Mouse (Mus musculus) erythroblast, embryonic 14.5 days (primary cell): ENCODE measurements around the gene Gabpb2. TPM values are rescaled to one million over a fixed set of nuclear protein-coding genes. Genes with fewer than 3 reads are reported as not detected.

Experiments
- H3K27me3 ChIP-seq: 2 replicates; pipeline ENCODE4 v1.6.1; 2012; ENCODE audit warnings: inconsistent platforms; ENCODE audit not compliant: control insufficient read depth
- H3K36me3 ChIP-seq: 2 replicates; pipeline ENCODE4 v1.6.1; 2012; ENCODE audit warnings: mild to moderate bottlenecking, inconsistent platforms; ENCODE audit not compliant: control insufficient read depth
- H3K4me1 ChIP-seq: 2 replicates; pipeline ENCODE4 v1.6.1; 2012; ENCODE audit warnings: inconsistent platforms; ENCODE audit not compliant: control insufficient read depth
- H3K4me3 ChIP-seq: replicated peaks from 2 replicates; pipeline ENCODE3; 2012; ENCODE audit warnings: moderate library complexity, mild to moderate bottlenecking, inconsistent platforms
- H3K9me3 ChIP-seq: 2 replicates; pipeline ENCODE4 v1.6.1; 2012; ENCODE audit warnings: low read length, inconsistent platforms, mixed read lengths; ENCODE audit not compliant: control insufficient read depth
- GATA1 ChIP-seq: IDR thresholded peaks from 2 replicates; pipeline ENCODE4 v1.6.1; 2012; ENCODE audit warnings: low read length, inconsistent platforms, mixed read lengths
- TAL1 ChIP-seq: IDR thresholded peaks from 3 replicates; pipeline ENCODE4 v1.6.1; 2012; ENCODE audit warnings: low read length, inconsistent platforms, mixed read lengths
- polyA plus RNA-seq: library from polyadenylated mRNA; stranded (reverse); fragments of >175 nt; gene quantifications from 2 replicates; pipeline ENCODE4 v1.2.3, GENCODE M21; 2012

The Gabpb2 gene
- polyA plus RNA-seq, 1 experiment, result 0.30 TPM

GRCm38 (mm10) chr3:95159511-95159986 lies 58.2 kb downstream of the Gabpb2 start:
- Histone ChIP-seq H3K4me3 (peak overlapping the region; percentile 72), H3K36me3 (no peaks in the 10 kb centered on the region), H3K9me3 (peaks cover 3% of the 10 kb centered on the region; the same call in 1 of the 2 replicates), H3K4me1 (peaks cover 25% of the 10 kb centered on the region), H3K27me3 (peaks cover 63% of the 10 kb centered on the region)
- TF ChIP-seq GATA1 (peak; percentile 53; the same call in 1 of the 2 replicates), TAL1 (no peak)

- TF ChIP-seq GATA1 (no peak), TAL1 (no peak)
- H3K36me3 ChIP-seq, result no peaks in the 10 kb centered on the region
- H3K4me3 ChIP-seq, result no peak overlapping the region
- no peaks in the 10 kb centered on the region for H3K9me3 ChIP-seq
- H3K27me3 ChIP-seq, result peaks cover 14% of the 10 kb centered on the region
- no peaks in the 10 kb centered on the region for H3K4me1 ChIP-seq
Observed at GRCm38 (mm10) chr3:95153874-95154273, 63.8 kb downstream of the Gabpb2 start.

- Histone ChIP-seq H3K9me3 (no peaks in the 10 kb centered on the region), H3K4me3 (no peak overlapping the region), H3K4me1 (peaks cover under 1% of the 10 kb centered on the region; the same call in 1 of the 2 replicates), H3K27me3 (peaks cover 13% of the 10 kb centered on the region), H3K36me3 (no peaks in the 10 kb centered on the region)
- TF ChIP-seq TAL1, result no peak
- TF ChIP-seq GATA1, result no peak
Observed at GRCm38 (mm10) chr3:95147924-95148323, 69.8 kb downstream of the Gabpb2 start.

GRCm38 (mm10) chr3:95142617-95143011 lies 75.1 kb downstream of the Gabpb2 start:
- peak overlapping the region; percentile 5 for H3K4me3 ChIP-seq
- H3K27me3 ChIP-seq, result peaks cover 6% of the 10 kb centered on the region; the same call in 1 of the 2 replicates
- peaks cover 27% of the 10 kb centered on the region for H3K36me3 ChIP-seq
- H3K4me1 ChIP-seq, result peaks cover 21% of the 10 kb centered on the region
- H3K9me3 ChIP-seq, result no peaks in the 10 kb centered on the region
- TF ChIP-seq GATA1 (no peak), TAL1 (no peak)

- TF ChIP-seq GATA1, result no peak
- TF ChIP-seq TAL1, result no peak
- Histone ChIP-seq H3K4me1 (peaks cover 21% of the 10 kb centered on the region), H3K9me3 (no peaks in the 10 kb centered on the region), H3K36me3 (peaks cover 27% of the 10 kb centered on the region), H3K27me3 (peaks cover 6% of the 10 kb centered on the region; the same call in 1 of the 2 replicates), H3K4me3 (peak within 1 kb of the TSS; percentile 5)
Observed at GRCm38 (mm10) chr3:95141952-95142616, 75.6 kb downstream of the Gabpb2 start, which contains the start of gene Tnfaip8l2. Tnfaip8l2 (minus strand) TSS chr3:95142360.

- TF ChIP-seq TAL1 (no peak), GATA1 (no peak)
- no peak overlapping the region for H3K4me3 ChIP-seq
Observed at GRCm38 (mm10) chr3:95141474-95141873, 76.2 kb downstream of the Gabpb2 start.

GRCm38 (mm10) chr3:95140795-95141194 lies 76.9 kb downstream of the Gabpb2 start:
- Histone ChIP-seq H3K4me3 (no peak overlapping the region), H3K36me3 (peaks cover 30% of the 10 kb centered on the region), H3K27me3 (peaks cover 2% of the 10 kb centered on the region; the same call in 1 of the 2 replicates), H3K9me3 (no peaks in the 10 kb centered on the region), H3K4me1 (peaks cover 31% of the 10 kb centered on the region)
- TF ChIP-seq TAL1 (no peak), GATA1 (no peak)

More at GRCm38 (mm10) chr3:95141474-95141873, 76.2 kb downstream of the Gabpb2 start:
- H3K9me3 ChIP-seq, result no peaks in the 10 kb centered on the region
- peaks cover 2% of the 10 kb centered on the region; the same call in 1 of the 2 replicates for H3K27me3 ChIP-seq
- H3K36me3 ChIP-seq, result peaks cover 30% of the 10 kb centered on the region
- peaks cover 25% of the 10 kb centered on the region for H3K4me1 ChIP-seq

- no peak for TF ChIP-seq TAL1
- no peak for TF ChIP-seq GATA1
Observed at GRCm38 (mm10) chr3:95140289-95140595, 77.5 kb downstream of the Gabpb2 start.

GRCm38 (mm10) chr3:95139586-95140288 lies 78.0 kb downstream of the Gabpb2 start:
- peaks cover 30% of the 10 kb centered on the region for H3K36me3 ChIP-seq
- H3K9me3 ChIP-seq, result no peaks in the 10 kb centered on the region
- TF ChIP-seq TAL1, result no peak
- TF ChIP-seq GATA1, result no peak
- peaks cover 2% of the 10 kb centered on the region; the same call in 1 of the 2 replicates for H3K27me3 ChIP-seq
- no peak overlapping the region for H3K4me3 ChIP-seq
- H3K4me1 ChIP-seq, result peaks cover 41% of the 10 kb centered on the region

More at GRCm38 (mm10) chr3:95140289-95140595, 77.5 kb downstream of the Gabpb2 start:
- Histone ChIP-seq H3K9me3 (no peaks in the 10 kb centered on the region), H3K4me1 (peaks cover 36% of the 10 kb centered on the region), H3K27me3 (peaks cover 2% of the 10 kb centered on the region; the same call in 1 of the 2 replicates), H3K36me3 (peaks cover 30% of the 10 kb centered on the region), H3K4me3 (no peak overlapping the region)
